In the genomic region with DNA sequence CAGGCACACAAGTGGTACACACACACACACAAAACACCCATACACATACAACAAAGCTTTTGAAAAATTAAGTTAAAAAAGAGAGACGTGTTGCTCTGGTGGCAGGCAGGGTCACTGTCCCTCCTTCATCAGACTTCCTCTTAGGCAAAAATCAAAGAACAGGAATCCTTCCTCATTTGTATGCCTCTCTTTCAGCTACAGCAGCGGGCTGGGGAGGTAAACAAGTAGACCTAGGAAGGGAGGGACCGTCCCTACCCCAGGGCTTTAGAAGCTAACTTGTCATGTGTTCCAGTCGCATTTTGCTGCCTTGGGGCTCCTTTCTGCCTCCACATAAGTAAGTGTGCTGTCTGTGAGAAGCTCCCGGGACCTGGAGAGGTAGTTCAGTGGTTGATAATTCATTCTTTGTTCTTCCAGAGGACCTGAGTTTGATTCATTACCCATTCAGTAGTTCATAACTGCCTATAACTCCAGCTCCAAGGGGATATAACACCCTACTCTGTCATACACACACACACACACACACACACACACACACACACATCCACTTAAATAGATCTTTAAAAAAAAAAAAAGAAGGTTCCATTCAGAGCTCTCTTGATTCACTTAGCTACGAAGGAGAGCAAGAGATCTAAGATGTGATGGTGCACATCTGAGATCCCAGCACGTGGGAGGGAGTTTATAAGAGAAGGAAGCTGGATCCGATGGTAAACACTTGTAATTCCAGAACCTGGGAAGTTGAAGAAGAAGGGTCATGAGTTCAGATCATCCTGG, we compare ENCODE assay signal across 17 mouse cellular contexts. TPM values are rescaled to one million over a fixed set of nuclear protein-coding genes. Genes with fewer than 3 reads are reported as not detected.
DNase-seq lines count a peak whose midpoint lies in the region; ATAC-seq and TF ChIP-seq lines count a peak whose summit lies in the region.
"Had no signal": no experiment of that assay in that cellular context is flagged by ENCODE, and none has a peak within 500 bp of the region (broad histone marks: within the 10 kb centered on the region; RNA-seq: fewer than 3 reads in every experiment).

No protein-coding gene starts in this region.

- peak overlapping the region; percentile 8 for H3K27ac ChIP-seq in MEL (ENCODE audit: control insufficient read depth, low read depth, low read length)
- H3K27ac ChIP-seq: embryonic facial prominence, embryonic 15.5 days; hindbrain, embryonic 15.5 days; limb, embryonic 10.5 days had no signal

- H3K4me3 ChIP-seq in MEL (ENCODE audit: control insufficient read depth in 1 of 2, insufficient read depth in 1 of 2, low read depth in 2 of 2, low read length in 2 of 2), result peak overlapping the region; percentile 60 to 71
- H3K4me3 ChIP-seq: embryonic facial prominence, embryonic 15.5 days; hindbrain, embryonic 15.5 days; limb, embryonic 10.5 days; megakaryocyte, embryonic 14.5 days had no signal

- peak; percentile 32 to 39 for DNase-seq in spleen, adult 18-20 months
- DNase-seq in spleen, postnatal 14 days (ENCODE audit: low spot score in 2 of 2), result no peak
- DNase-seq in MEL (ENCODE audit: low read depth, low spot score), result peak; percentile 68
- no peak for DNase-seq in gastrocnemius, postnatal 25 days
- DNase-seq in cerebellum, adult 8-10 months, result no peak
- DNase-seq: adrenal gland, adult 8-10 months; cerebellum, adult 18-20 months; kidney, adult 8-10 months; kidney, postnatal 4 days; lung, adult 2 months; thymus, adult 2 months had no signal

- peaks cover 5 to 16% of the 10 kb centered on the region in 2 experiments for H3K4me1 ChIP-seq in MEL (ENCODE audit: control insufficient read depth in 1 of 2, insufficient read depth in 2 of 2, low read length in 2 of 2)

- no peak for TF ChIP-seq CTCF in MEL (IDR thresholded peaks at IDR 0.05 in 2 of 3, conservative IDR thresholded peaks at IDR 0.05 in 1 of 3; ENCODE audit: control insufficient read depth in 1 of 3, insufficient read depth in 1 of 3, low read depth in 2 of 3, low read length in 3 of 3, poor library complexity in 1 of 3, severe bottlenecking in 1 of 3)

- H3K9me3 ChIP-seq in MEL (replicated peaks; ENCODE audit: insufficient read depth, low read length), result no peaks in the 10 kb centered on the region
- H3K9me3 ChIP-seq: embryonic facial prominence, embryonic 15.5 days; hindbrain, embryonic 15.5 days; limb, embryonic 10.5 days; megakaryocyte, embryonic 14.5 days had no signal

- 0 out of 4 replicates have a peak, but pooled peaks have one; percentile 4 to 30 for TF ChIP-seq EP300 in MEL (IDR thresholded peaks at IDR 0.05; ENCODE audit: low read depth in 1 of 2, low read length in 2 of 2)

- H3K36me3 ChIP-seq in MEL (ENCODE audit: control insufficient read depth in 1 of 2, insufficient read depth in 2 of 2, low read length in 2 of 2), result peaks cover 0 to 9% of the 10 kb centered on the region in 2 experiments; a peak in 2 of 4 replicates
- H3K36me3 ChIP-seq: embryonic facial prominence, embryonic 15.5 days; hindbrain, embryonic 15.5 days; limb, embryonic 10.5 days had no signal

- peak overlapping the region; percentile 51 for H3K9ac ChIP-seq in MEL (ENCODE audit: control insufficient read depth, low read depth, low read length, poor library complexity, severe bottlenecking)
- H3K9ac ChIP-seq: embryonic facial prominence, embryonic 15.5 days; hindbrain, embryonic 15.5 days had no signal

- no peaks in the 10 kb centered on the region for H3K27me3 ChIP-seq in MEL (ENCODE audit: control insufficient read depth in 1 of 2, insufficient read depth in 2 of 2, low read length in 2 of 2)
- H3K27me3 ChIP-seq: embryonic facial prominence, embryonic 15.5 days; hindbrain, embryonic 15.5 days; megakaryocyte, embryonic 14.5 days had no signal

- ATAC-seq in inflammation-experienced regulatory T-cells, adult 6 months, result peak; percentile 91
- ATAC-seq in neutrophil, adult 5-6 weeks (ENCODE audit: extremely low read depth, insufficient number of reproducible peaks, low FRiP score, poor library complexity, severe bottlenecking), result peak; percentile 70; the same call in 1 of the 2 replicates

- H3K79me2 ChIP-seq in MEL (ENCODE audit: control insufficient read depth, insufficient read depth, low read length, poor library complexity), result no peaks in the 10 kb centered on the region

- TF ChIP-seq POLR2A in MEL (IDR thresholded peaks at IDR 0.05; ENCODE audit: control insufficient read depth in 1 of 2, insufficient read depth in 1 of 2, low read depth in 1 of 2, low read length in 2 of 2, poor library complexity in 1 of 2), result no peak

- TF ChIP-seq RAD21 in MEL (IDR thresholded peaks at IDR 0.05; ENCODE audit: low read depth, low read length), result no peak

TF ChIP-seq in MEL, 35 proteins besides CTCF, POLR2A, EP300 and RAD21 (continues in another document):
- no peak for TF ChIP-seq CHD1 (IDR thresholded peaks at IDR 0.05; ENCODE audit: low read depth, low read length)
- no peak for TF ChIP-seq MAZ (IDR thresholded peaks at IDR 0.05; ENCODE audit: low read depth, low read length)
- no peak for TF ChIP-seq POLR2AphosphoS5 (IDR thresholded peaks at IDR 0.05; ENCODE audit: borderline replicate concordance, low read depth, low read length)
- TF ChIP-seq USF2 (IDR thresholded peaks at IDR 0.05; ENCODE audit: borderline replicate concordance in 1 of 2, insufficient read depth in 1 of 2, low read depth in 1 of 2, low read length in 2 of 2), result no peak
- no peak for TF ChIP-seq TAL1 (IDR thresholded peaks at IDR 0.05; ENCODE audit: low read length)
- TF ChIP-seq BHLHE40 (IDR thresholded peaks at IDR 0.05; ENCODE audit: borderline replicate concordance, low read depth, low read length), result no peak
- no peak for TF ChIP-seq JUND (IDR thresholded peaks at IDR 0.05; ENCODE audit: low read depth, low read length)
- peak; percentile 70 for TF ChIP-seq RCOR1 (IDR thresholded peaks at IDR 0.05; ENCODE audit: low read depth, low read length)
- TF ChIP-seq POLR2AphosphoS2 (IDR thresholded peaks at IDR 0.05; ENCODE audit: low read length), result no peak
- 0 out of 2 replicates have a peak, but pooled peaks have one; percentile 36 for TF ChIP-seq ELF1 (IDR thresholded peaks at IDR 0.05; ENCODE audit: low read depth, low read length)
- no peak for TF ChIP-seq SMC3 (IDR thresholded peaks at IDR 0.05; ENCODE audit: low read depth, low read length)
- no peak for TF ChIP-seq KAT2A (conservative IDR thresholded peaks at IDR 0.05; ENCODE audit: low read depth, low read length)
- no peak for TF ChIP-seq TCF12 (IDR thresholded peaks at IDR 0.05; ENCODE audit: low read depth, low read length)
- no peak for TF ChIP-seq MAFK (IDR thresholded peaks at IDR 0.05; ENCODE audit: borderline replicate concordance, low read depth, low read length)
- no peak for TF ChIP-seq MEF2A (IDR thresholded peaks at IDR 0.05; ENCODE audit: extremely low read depth, insufficient replicate concordance, low read depth, low read length, poor library complexity, severe bottlenecking)
- no peak for TF ChIP-seq NRF1 (IDR thresholded peaks at IDR 0.05; ENCODE audit: insufficient read depth, low read depth, low read length, poor library complexity, severe bottlenecking)
- TF ChIP-seq ZKSCAN1 (IDR thresholded peaks at IDR 0.05; ENCODE audit: low read depth, low read length), result no peak
- no peak for TF ChIP-seq E2F4 (IDR thresholded peaks at IDR 0.05; ENCODE audit: borderline replicate concordance, low read depth, low read length)
- TF ChIP-seq NELFE (IDR thresholded peaks at IDR 0.05; ENCODE audit: low read depth, low read length), result no peak
- no peak for TF ChIP-seq USF1 (IDR thresholded peaks at IDR 0.05; ENCODE audit: low read depth, low read length)
- no peak for TF ChIP-seq UBTF (IDR thresholded peaks at IDR 0.05; ENCODE audit: borderline replicate concordance, insufficient read depth, low read depth, low read length)
- TF ChIP-seq TBP (IDR thresholded peaks at IDR 0.05; ENCODE audit: low read depth, low read length), result peak; percentile 74; the same call in 1 of the 2 replicates
- no peak for TF ChIP-seq MAX (IDR thresholded peaks at IDR 0.05; ENCODE audit: low read length)
- TF ChIP-seq HCFC1 (IDR thresholded peaks at IDR 0.05; ENCODE audit: low read depth, low read length), result no peak
- TF ChIP-seq SIN3A (IDR thresholded peaks at IDR 0.05; ENCODE audit: low read length), result no peak
- no peak for TF ChIP-seq MYB (IDR thresholded peaks at IDR 0.05; ENCODE audit: low read depth, low read length)
- TF ChIP-seq CHD2 (IDR thresholded peaks at IDR 0.05; ENCODE audit: low read length), result no peak
- TF ChIP-seq GABPA (IDR thresholded peaks at IDR 0.05; ENCODE audit: low read depth, low read length), result no peak
- peak; percentile 74 for TF ChIP-seq ZNF384 (IDR thresholded peaks at IDR 0.05; ENCODE audit: low read depth, low read length)
- TF ChIP-seq ZMIZ1 (IDR thresholded peaks at IDR 0.05; ENCODE audit: low read depth, low read length), result no peak
- TF ChIP-seq GATA1 (IDR thresholded peaks at IDR 0.05; ENCODE audit: low read depth, low read length), result no peak
- TF ChIP-seq ETS1 (IDR thresholded peaks at IDR 0.05; ENCODE audit: low read depth, low read length), result no peak

RNA-seq across cellular contexts. Expression of gene Nyap1, which starts 23.2 kb away (rescaled TPM):
- 0.39 and 0.42 TPM in 2 replicates for total RNA-seq in MEL (2012; rRNA removed)
- polyA plus RNA-seq in MEL (2012; ENCODE audit: insufficient read depth in 1 of 2, insufficient read length in 2 of 2, low read depth in 1 of 2, low replicate concordance in 2 of 2, missing spikeins in 1 of 2), result 1 to 10 TPM in 1 of 2 experiments, not detected in 1; 1.1 TPM
- polyA plus RNA-seq in inflammation-experienced regulatory T-cells, adult 6 months (2017; shearing (Covaris generic)), result under 1 TPM in 2 of 3 experiments, not detected in 1; 0.12 to 0.20 TPM
- total RNA-seq in neutrophil, adult 5-6 weeks (2017), result 0.12 TPM in 2 replicates
- under 1 TPM; 0.10 to 0.35 TPM for total RNA-seq in gastrocnemius, postnatal 25 days (2021)

RNA-seq across cellular contexts. Expression of gene Tsc22d4, which starts 27.3 kb away (rescaled TPM):
- total RNA-seq in MEL (2012; rRNA removed), result 52.7 and 58.3 TPM in 2 replicates
- 100 to 1,000 TPM in 1 of 2 experiments, not detected in 1; 203 TPM for polyA plus RNA-seq in MEL (2012; ENCODE audit: insufficient read depth in 1 of 2, insufficient read length in 2 of 2, low read depth in 1 of 2, low replicate concordance in 2 of 2, missing spikeins in 1 of 2)
- 10 to 100 TPM; 43.3 to 83.4 (median 64.7) TPM for polyA plus RNA-seq in inflammation-experienced regulatory T-cells, adult 6 months (2017; shearing (Covaris generic))
- 170 TPM in 2 replicates for total RNA-seq in neutrophil, adult 5-6 weeks (2017)
- total RNA-seq in gastrocnemius, postnatal 25 days (2021), result 10 to 100 TPM; 57.8 to 59.1 TPM

RNA-seq across cellular contexts. Expression of gene Agfg2, which starts 33.7 kb away (rescaled TPM):
- 18.7 and 30.0 TPM in 2 replicates for total RNA-seq in MEL (2012; rRNA removed)
- polyA plus RNA-seq in MEL (2012; ENCODE audit: insufficient read depth in 1 of 2, insufficient read length in 2 of 2, low read depth in 1 of 2, low replicate concordance in 2 of 2, missing spikeins in 1 of 2), result 10 to 100 TPM in 1 of 2 experiments, not detected in 1; 38.9 TPM
- 10 to 100 TPM; 16.1 to 21.7 (median 16.4) TPM for polyA plus RNA-seq in inflammation-experienced regulatory T-cells, adult 6 months (2017; shearing (Covaris generic))
- total RNA-seq in neutrophil, adult 5-6 weeks (2017), result 4.9 and 5.5 TPM in 2 replicates
- total RNA-seq in gastrocnemius, postnatal 25 days (2021), result 1 to 10 TPM; 3.3 to 4.7 TPM

Comparison
In these comparisons a context has a peak if more than half of its experiments do, and no peak if none do; other contexts are left out.
1. DNase-seq: peak in spleen, adult 18-20 months (2 of 2) and MEL (single experiment); none in spleen, postnatal 14 days (0 of 2), gastrocnemius, postnatal 25 days (single experiment) and cerebellum, adult 8-10 months (single experiment).